In genomic region chr19:22327226-22327625, GRCm38 (mm10) we compare ENCODE assay signal across 18 mouse cellular contexts.
"Had no signal": no experiment of that assay in that cellular context is flagged by ENCODE, and none has a peak within 500 bp of the region (broad histone marks: within the 10 kb centered on the region; RNA-seq: fewer than 3 reads in every experiment).

No protein-coding gene starts in this region.

- DNase-seq: lung, adult 18-20 months; lung, postnatal 4 days; retina, postnatal 1 day; right cerebral cortex, adult 18-20 months; right cerebral cortex, postnatal 25 days; right cerebral cortex, postnatal 4 days; spleen, adult 18-20 months; thymus, adult 18-20 months; thymus, postnatal 14 days; thymus, postnatal 36 days had no signal

- H3K4me1 ChIP-seq: midbrain, embryonic 10.5 days; midbrain, embryonic 13.5 days; midbrain, embryonic 15.5 days; neural tube, embryonic 13.5 days; neural tube, embryonic 15.5 days had no signal

- H3K4me3 ChIP-seq: midbrain, embryonic 10.5 days; midbrain, embryonic 13.5 days; midbrain, embryonic 15.5 days; myocyte; neural tube, embryonic 13.5 days; neural tube, embryonic 15.5 days had no signal

- ATAC-seq: lung, postnatal 0 days; midbrain, embryonic 13.5 days; midbrain, embryonic 15.5 days had no signal

- H3K27me3 ChIP-seq: midbrain, embryonic 13.5 days; midbrain, embryonic 15.5 days; neural tube, embryonic 13.5 days; neural tube, embryonic 15.5 days had no signal

- H3K36me3 ChIP-seq: midbrain, embryonic 10.5 days; midbrain, embryonic 13.5 days; midbrain, embryonic 15.5 days; neural tube, embryonic 13.5 days; neural tube, embryonic 15.5 days had no signal

- H3K4me2 ChIP-seq: lung, embryonic 14.5 days; midbrain, embryonic 13.5 days; midbrain, embryonic 15.5 days; neural tube, embryonic 13.5 days; neural tube, embryonic 15.5 days had no signal

- H3K9ac ChIP-seq: lung, embryonic 14.5 days; midbrain, embryonic 13.5 days; midbrain, embryonic 15.5 days; neural tube, embryonic 13.5 days; neural tube, embryonic 15.5 days had no signal

- H3K27ac ChIP-seq: midbrain, embryonic 10.5 days; midbrain, embryonic 13.5 days; midbrain, embryonic 15.5 days; neural tube, embryonic 13.5 days; neural tube, embryonic 15.5 days had no signal

- H3K9me3 ChIP-seq: midbrain, embryonic 10.5 days; midbrain, embryonic 13.5 days; midbrain, embryonic 15.5 days; neural tube, embryonic 13.5 days; neural tube, embryonic 15.5 days had no signal
